Mouse (Mus musculus) CD8-positive naive resting alpha-beta T cell, adult 2 months (primary cell): Measurements from ENCODE around the gene Pon2.

Source experiments
- DNase-seq, 2 experiments: peaks; one replicate each; pipeline ENCODE4 v3.0.0; 2022; ENCODE audit warnings: low read depth in 2 of 2, low spot score in 2 of 2

Pon2 gene

GRCm38 (mm10) chr6:5294659-5295449, 3.4 kb downstream of the Pon2 start:
- no peak for DNase-seq

GRCm38 (mm10) chr6:5292841-5293240, 5.4 kb downstream of the Pon2 start:
- DNase-seq = no peak

GRCm38 (mm10) chr6:5291450-5291849, 6.8 kb downstream of the Pon2 start:
- no peak for DNase-seq

GRCm38 (mm10) chr6:5287919-5288318, 10.3 kb downstream of the Pon2 start:
- no peak for DNase-seq

GRCm38 (mm10) chr6:5287392-5287791, 10.9 kb downstream of the Pon2 start:
- no peak for DNase-seq

GRCm38 (mm10) chr6:5282418-5282817, 15.8 kb downstream of the Pon2 start:
- no peak for DNase-seq

- no peak for DNase-seq
These were observed 17.5 kb downstream of the Pon2 start for GRCm38 (mm10) chr6:5280576-5281305.

- DNase-seq = no peak
These were observed 20.3 kb downstream of the Pon2 start for GRCm38 (mm10) chr6:5277972-5278371.

GRCm38 (mm10) chr6:5269641-5270040, 28.6 kb downstream of the Pon2 start:
- DNase-seq = no peak

- DNase-seq = no peak
These were observed 33.5 kb downstream of the Pon2 start for GRCm38 (mm10) chr6:5264793-5265192.

GRCm38 (mm10) chr6:5263250-5263999, 34.8 kb downstream of the Pon2 start:
- DNase-seq = no peak

- no peak for DNase-seq
These were observed 35.7 kb downstream of the Pon2 start for GRCm38 (mm10) chr6:5262322-5263249.

GRCm38 (mm10) chr6:5255722-5256451, 42.4 kb downstream of the Pon2 start, which contains the start of gene Pon3:
Pon3 (minus strand) TSS chr6:5256286.
- DNase-seq = peak; percentile 3 to 6

GRCm38 (mm10) chr6:5255291-5255690, 43.0 kb downstream of the Pon2 start:
- no peak for DNase-seq

GRCm38 (mm10) chr6:5254869-5255268, 43.4 kb downstream of the Pon2 start:
- DNase-seq = no peak

GRCm38 (mm10) chr6:5245926-5246325, 52.3 kb downstream of the Pon2 start:
- no peak for DNase-seq

GRCm38 (mm10) chr6:5238799-5239198, 59.5 kb downstream of the Pon2 start:
- no peak for DNase-seq

GRCm38 (mm10) chr6:5237510-5237909, 60.7 kb downstream of the Pon2 start:
- no peak for DNase-seq

GRCm38 (mm10) chr6:5236843-5237371, 61.3 kb downstream of the Pon2 start:
- DNase-seq = no peak

GRCm38 (mm10) chr6:5234563-5234962, 63.7 kb downstream of the Pon2 start:
- no peak for DNase-seq
